Mouse (Mus musculus): ENCODE measurements at regions not wholly inside any gene's neighbourhood (a gene's known extent, or its start where the extent isn't known, plus 50 kb on each side); places are given as distances from the start of the nearest gene placed in this dataset.

DNA sequence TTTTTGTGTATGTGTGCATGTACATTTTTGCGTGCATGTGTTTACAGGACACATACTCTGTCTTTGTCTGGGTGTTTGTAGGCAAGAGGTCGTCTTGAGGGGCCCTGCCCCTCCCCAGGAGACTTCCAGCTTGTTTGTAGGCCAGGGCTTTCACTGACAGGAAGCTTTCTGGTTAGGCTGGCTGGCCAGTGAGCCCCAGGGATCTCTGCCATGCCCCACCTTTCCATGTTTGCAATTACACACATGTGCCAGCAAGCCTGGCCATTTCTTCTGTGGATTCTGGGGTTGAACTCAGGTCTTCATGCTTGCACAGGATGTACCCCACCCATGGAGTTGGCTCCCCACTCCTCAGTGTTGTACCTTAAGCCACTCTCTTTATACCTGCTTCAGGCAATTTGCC, 166.4 kb downstream of the Gm11077 start:
- TF ChIP-seq CTCF (IDR thresholded peaks at IDR 0.05; ENCODE audit: low read depth) = no peak
- no peak for TF ChIP-seq EP300 (optimal IDR thresholded peaks at IDR 0.05)

All from stomach, postnatal 0 days (tissue).